Mouse (Mus musculus) layer of hippocampus, postnatal 25 days (tissue): ENCODE data around the gene Arid1a. TPM values are rescaled to one million over a fixed set of nuclear protein-coding genes. Genes with fewer than 3 reads are reported as not detected.

Experiments
- microRNA-seq, 2 experiments: library from miRNA; unstranded; fragments of <30 nt; microRNA quantifications; one replicate each; pipeline ENCODE4 v1.2.0; 2021
- total RNA-seq, 2 experiments: library from RNA; stranded (reverse); gene quantifications; 2 replicates each; pipeline ENCODE4 v1.2.3; 2021

Gene Arid1a
- total RNA-seq, 2 experiments from 2014 or later, result 68.5 to 88.4 TPM

Small RNA genes within 50 kb of the gene (microRNA-seq; reads per million reads assigned to microRNA genes)
- gene Mir7227, result 0 reads per million in 2 experiments

Other genes starting within 250 kb of the Arid1a start
- gene Kdf1, start 237.8 kb downstream of the Arid1a start, total RNA-seq, result not detected
- 100 to 1,000 TPM; 117 TPM for gene Nudc, start 210.8 kb downstream of the Arid1a start, total RNA-seq
- gene Nr0b2, start 203.4 kb downstream of the Arid1a start, total RNA-seq, result not detected
- gene Gpatch3, start 182.0 kb downstream of the Arid1a start, total RNA-seq, result 1 to 10 TPM; 8.2 to 9.5 TPM
- gene Gpn2, start 172.4 kb downstream of the Arid1a start, total RNA-seq, result 10 to 100 TPM; 10.0 to 10.2 TPM
- gene Sfn, start 154.6 kb downstream of the Arid1a start, total RNA-seq, result 1 to 10 TPM; 1.5 to 1.9 TPM
- gene Zdhhc18, start 106.6 kb downstream of the Arid1a start, total RNA-seq, result 10 to 100 TPM; 33.6 to 39.8 TPM
- gene Pigv, start 84.1 kb downstream of the Arid1a start, total RNA-seq, result 1 to 10 TPM; 7.9 to 9.6 TPM
- 10 to 100 TPM; 11.4 to 12.7 TPM for gene Rps6ka1, start 131.0 kb upstream of the Arid1a start, total RNA-seq
- gene Hmgn2, start 211.9 kb upstream of the Arid1a start, total RNA-seq, result 100 to 1,000 TPM; 133 to 138 TPM
- 10 to 100 TPM; 62.2 to 62.6 TPM for gene Dhdds, start 244.1 kb upstream of the Arid1a start, total RNA-seq